Comparison of ENCODE assay signal across 11 mouse cellular contexts in the genomic region with DNA sequence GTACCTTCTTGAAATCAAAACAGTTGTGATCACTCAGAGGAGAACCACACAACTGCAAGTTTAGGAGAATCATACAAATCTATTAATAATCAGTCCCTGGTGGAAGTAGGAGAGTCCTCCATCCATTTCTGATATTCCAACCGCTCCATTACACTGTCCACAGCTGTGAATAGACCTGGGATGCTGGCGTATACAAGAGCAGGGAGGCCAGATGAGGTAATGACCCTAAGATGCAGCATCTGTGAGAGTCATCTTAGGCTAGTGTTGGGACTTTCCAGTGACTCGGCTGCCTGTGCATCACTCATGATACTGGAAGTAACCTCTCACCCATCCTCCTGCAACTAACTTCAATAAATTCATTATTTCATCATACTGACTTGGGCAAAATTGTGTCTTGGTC.
"Had no signal": no experiment of that assay in that cellular context is flagged by ENCODE, and none has a peak within 500 bp of the region (broad histone marks: within the 10 kb centered on the region; RNA-seq: fewer than 3 reads in every experiment).

No protein-coding gene starts in this region.

- DNase-seq: lung, adult 18-20 months; lung, embryonic 14.5 days; lung, postnatal 10 days; lung, postnatal 4 days; midbrain, embryonic 14.5 days; retina, postnatal 1 day; right cerebral cortex, adult 18-20 months; right cerebral cortex, postnatal 25 days; right cerebral cortex, postnatal 4 days; thymus, adult 2 months; thymus, postnatal 25 days had no signal
